Mouse (Mus musculus) midbrain, embryonic 16.5 days (tissue): ENCODE measurements around the gene Cntnap4. TPM values are rescaled to one million over a fixed set of nuclear protein-coding genes. Genes with fewer than 3 reads are reported as not detected.

Experiments
- ATAC-seq: fragments of 200-750 bp; cut with Nextera tagmentation; 2 replicates; pipeline ENCODE4 v1.8.0; 2017; ENCODE audit warnings: moderate TSS enrichment
- H3K27ac ChIP-seq: fragments of 300-500 bp; sonication (generic); 2 replicates; pipeline ENCODE4 v1.5.1; 2014; ENCODE audit warnings: mild to moderate bottlenecking, low read length, mixed read lengths
- H3K27me3 ChIP-seq: fragments of 300-500 bp; sonication (generic); 2 replicates; pipeline ENCODE4 v1.6.1; 2014; ENCODE audit warnings: low read depth, low read length, mixed read lengths; ENCODE audit not compliant: control insufficient read depth, insufficient read depth
- H3K36me3 ChIP-seq: fragments of 300-500 bp; sonication (generic); 2 replicates; pipeline ENCODE4 v1.6.1; 2014; ENCODE audit warnings: mild to moderate bottlenecking, low read length, moderate library complexity, mixed read lengths; ENCODE audit not compliant: control insufficient read depth, insufficient read depth
- H3K4me1 ChIP-seq: fragments of 300-500 bp; sonication (generic); 2 replicates; pipeline ENCODE4 v1.6.1; 2014; ENCODE audit warnings: mild to moderate bottlenecking, low read length, mixed read lengths; ENCODE audit not compliant: control insufficient read depth, insufficient read depth
- H3K4me2 ChIP-seq: fragments of 300-500 bp; sonication (generic); 2 replicates; pipeline ENCODE4 v1.6.1; 2014; ENCODE audit warnings: mild to moderate bottlenecking, low read length, mixed read lengths
- H3K4me3 ChIP-seq: fragments of 300-500 bp; sonication (generic); 2 replicates; pipeline ENCODE4 v1.5.1; 2014; ENCODE audit warnings: low read depth, mild to moderate bottlenecking, low read length, moderate library complexity, mixed read lengths
- H3K9ac ChIP-seq: fragments of 300-500 bp; sonication (generic); 2 replicates; pipeline ENCODE4 v1.6.1; 2014; ENCODE audit warnings: low read depth, low read length, mixed read lengths
- H3K9me3 ChIP-seq: fragments of 300-500 bp; sonication (generic); replicated peaks from 2 replicates; pipeline ENCODE4 v1.6.1; 2014; ENCODE audit warnings: mild to moderate bottlenecking, low read length, mixed read lengths; ENCODE audit not compliant: control insufficient read depth, poor library complexity, severe bottlenecking
- whole genome bisulfite sequencing: fragments of 180-500 bp; shearing (Covaris S2); extraction: QIAGEN DNeasy Blood & Tissue Kit; methylation state at CpG from one replicate; pipeline ENCODE4 v1.1.7; 2014; 5-methylcytosine and 5-hydroxymethylcytosine counted together
- polyA plus RNA-seq: library from polyadenylated mRNA; unstranded; fragments of >200 nt; fragmentation: Nextera tagmentation; extraction: Ambion mirVana; gene quantifications from 2 replicates; pipeline ENCODE4 v1.2.1, GENCODE M21; 2015

The Cntnap4 gene
- polyA plus RNA-seq, result 20.7 and 23.0 TPM in 2 replicates

- Histone ChIP-seq H3K4me2 (peak within 1 kb of the TSS; percentile 68), H3K27ac (peak within 1 kb of the TSS; percentile 92), H3K27me3 (no peaks in the 10 kb centered on the region), H3K4me3 (peak within 1 kb of the TSS; percentile 65), H3K4me1 (peaks cover 11% of the 10 kb centered on the region), H3K9me3 (no peaks in the 10 kb centered on the region), H3K9ac (peak within 1 kb of the TSS; percentile 84), H3K36me3 (no peaks in the 10 kb centered on the region)
- peak; percentile 92 for ATAC-seq
- WGBS, result 1% methylated on average over 18 of the region's 18 CpGs
Observed at GRCm38 (mm10) chr8:112569471-112570141, at the start of gene Cntnap4. TSS of gene Cntnap4 (plus strand) at chr8:112570043.

GRCm38 (mm10) chr8:112557376-112557775 is 12.5 kb upstream of the Cntnap4 start:
- 59% methylated on average over 4 of the region's 4 CpGs for WGBS
- no peak for ATAC-seq
- H3K27ac ChIP-seq, result no peak overlapping the region

GRCm38 (mm10) chr8:112570541-112570940 is 698 bp downstream of the Cntnap4 start:
- no peak for ATAC-seq
- 7% methylated on average over 6 of the region's 6 CpGs for WGBS
- H3K4me3 ChIP-seq, result peak overlapping the region; percentile 65
- H3K9ac ChIP-seq, result peak overlapping the region; percentile 84
- H3K4me2 ChIP-seq, result peak overlapping the region; percentile 68
- no peaks in the 10 kb centered on the region for H3K36me3 ChIP-seq
- peak overlapping the region; percentile 92 for H3K27ac ChIP-seq
- peaks cover 11% of the 10 kb centered on the region for H3K4me1 ChIP-seq
- no peaks in the 10 kb centered on the region for H3K27me3 ChIP-seq
- H3K9me3 ChIP-seq, result no peaks in the 10 kb centered on the region

More at GRCm38 (mm10) chr8:112557376-112557775, 12.5 kb upstream of the Cntnap4 start:
- H3K9ac ChIP-seq, result no peak overlapping the region
- no peak overlapping the region for H3K4me3 ChIP-seq
- no peaks in the 10 kb centered on the region for H3K36me3 ChIP-seq
- no peaks in the 10 kb centered on the region for H3K9me3 ChIP-seq
- no peak overlapping the region for H3K4me2 ChIP-seq
- no peaks in the 10 kb centered on the region for H3K4me1 ChIP-seq
- no peaks in the 10 kb centered on the region for H3K27me3 ChIP-seq

- Histone ChIP-seq H3K4me3 (peak overlapping the region; percentile 65), H3K9me3 (no peaks in the 10 kb centered on the region), H3K9ac (peak overlapping the region; percentile 48), H3K36me3 (no peaks in the 10 kb centered on the region), H3K4me2 (peak overlapping the region; percentile 68), H3K27ac (peak overlapping the region; percentile 47; the same call in 1 of the 2 replicates), H3K27me3 (no peaks in the 10 kb centered on the region), H3K4me1 (peaks cover 11% of the 10 kb centered on the region)
- 11% methylated on average over 9 of the region's 9 CpGs for WGBS
- ATAC-seq, result peak; percentile 53; the same call in 1 of the 2 replicates
Observed at GRCm38 (mm10) chr8:112571337-112571904, 1.6 kb downstream of the Cntnap4 start.

- no peaks in the 10 kb centered on the region for H3K27me3 ChIP-seq
- no peaks in the 10 kb centered on the region for H3K9me3 ChIP-seq
- no peaks in the 10 kb centered on the region for H3K36me3 ChIP-seq
- WGBS, result 62% methylated on average over 6 of the region's 6 CpGs
- H3K9ac ChIP-seq, result no peak overlapping the region
- H3K4me3 ChIP-seq, result no peak overlapping the region
- H3K27ac ChIP-seq, result no peak overlapping the region
- no peak overlapping the region for H3K4me2 ChIP-seq
- no peaks in the 10 kb centered on the region for H3K4me1 ChIP-seq
- ATAC-seq, result no peak
Observed at GRCm38 (mm10) chr8:112581473-112581872, 11.6 kb downstream of the Cntnap4 start.

- Histone ChIP-seq H3K27ac (no peak overlapping the region), H3K36me3 (no peaks in the 10 kb centered on the region), H3K9me3 (no peaks in the 10 kb centered on the region), H3K4me1 (no peaks in the 10 kb centered on the region), H3K4me3 (no peak overlapping the region), H3K9ac (no peak overlapping the region), H3K4me2 (no peak overlapping the region), H3K27me3 (no peaks in the 10 kb centered on the region)
- 97% methylated on average over 2 of the region's 2 CpGs for WGBS
- ATAC-seq, result no peak
Observed at GRCm38 (mm10) chr8:112583440-112583839, 13.6 kb downstream of the Cntnap4 start.

- 73% methylated on average over 8 of the region's 8 CpGs for WGBS
- H3K27ac ChIP-seq, result no peak overlapping the region
- no peak overlapping the region for H3K9ac ChIP-seq
- no peaks in the 10 kb centered on the region for H3K27me3 ChIP-seq
- peak overlapping the region; percentile 33; the same call in 1 of the 2 replicates for H3K4me2 ChIP-seq
- H3K4me1 ChIP-seq, result peaks cover 6% of the 10 kb centered on the region
- no peaks in the 10 kb centered on the region for H3K36me3 ChIP-seq
- ATAC-seq, result no peak
- no peaks in the 10 kb centered on the region for H3K9me3 ChIP-seq
- H3K4me3 ChIP-seq, result no peak overlapping the region
Observed at GRCm38 (mm10) chr8:112588357-112589051, 18.7 kb downstream of the Cntnap4 start.

- no peak overlapping the region for H3K27ac ChIP-seq
Observed at GRCm38 (mm10) chr8:112589052-112589389, 19.2 kb downstream of the Cntnap4 start.

More at GRCm38 (mm10) chr8:112589052-112589389, 19.2 kb downstream of the Cntnap4 start:
- Histone ChIP-seq H3K4me2 (peak overlapping the region; percentile 33; the same call in 1 of the 2 replicates), H3K4me3 (no peak overlapping the region), H3K9ac (no peak overlapping the region), H3K36me3 (no peaks in the 10 kb centered on the region), H3K4me1 (peaks cover 6% of the 10 kb centered on the region), H3K9me3 (no peaks in the 10 kb centered on the region), H3K27me3 (no peaks in the 10 kb centered on the region)
- 57% methylated on average over 14 of the region's 14 CpGs for WGBS
- ATAC-seq, result no peak
